Mouse (Mus musculus) midbrain, embryonic 11.5 days (tissue): ENCODE results near the gene Cog6. TPM values are rescaled to one million over a fixed set of nuclear protein-coding genes. Genes with fewer than 3 reads are reported as not detected.

Experiments
- ATAC-seq: fragments of 200-750 bp; cut with Nextera tagmentation; 2 replicates; pipeline ENCODE4 v1.8.0; 2017; ENCODE audit warnings: moderate TSS enrichment, moderate library complexity; ENCODE audit not compliant: low FRiP score
- DNase-seq: peaks from one replicate; pipeline ENCODE4 v3.0.0; 2015; ENCODE audit warnings: low spot score; ENCODE audit errors: missing footprints
- H3K27ac ChIP-seq: fragments of 300-500 bp; sonication (generic); 2 replicates; pipeline ENCODE4 v1.5.1; 2014; ENCODE audit warnings: low read depth, low read length
- H3K27me3 ChIP-seq: fragments of 300-500 bp; sonication (generic); 2 replicates; pipeline ENCODE4 v1.6.1; 2014; ENCODE audit warnings: mild to moderate bottlenecking, low read length, moderate library complexity, mixed read lengths; ENCODE audit not compliant: control insufficient read depth, insufficient read depth
- H3K36me3 ChIP-seq: fragments of 300-500 bp; sonication (generic); 2 replicates; pipeline ENCODE4 v1.6.1; 2014; ENCODE audit warnings: mild to moderate bottlenecking, low read length, moderate library complexity, mixed read lengths; ENCODE audit not compliant: control insufficient read depth, insufficient read depth
- H3K4me1 ChIP-seq: fragments of 300-500 bp; sonication (generic); 2 replicates; pipeline ENCODE4 v1.6.1; 2014; ENCODE audit warnings: low read length; ENCODE audit not compliant: control insufficient read depth, insufficient read depth
- H3K4me2 ChIP-seq: fragments of 300-500 bp; sonication (generic); 2 replicates; pipeline ENCODE4 v1.6.1; 2014; ENCODE audit warnings: mild to moderate bottlenecking, moderate library complexity
- H3K4me3 ChIP-seq: fragments of 300-500 bp; sonication (generic); 2 replicates; pipeline ENCODE4 v1.5.1; 2014; ENCODE audit warnings: low read depth, low read length
- H3K9ac ChIP-seq: fragments of 300-500 bp; sonication (generic); 2 replicates; pipeline ENCODE4 v1.6.1; 2014; ENCODE audit warnings: low read length
- H3K9me3 ChIP-seq: fragments of 300-500 bp; sonication (generic); 2 replicates; pipeline ENCODE4 v1.6.1; 2016; ENCODE audit warnings: low read length; ENCODE audit not compliant: control insufficient read depth
- WGBS: fragments of 180-500 bp; shearing (Covaris S2); extraction: QIAGEN DNeasy Blood & Tissue Kit; methylation state at CpG from one replicate; pipeline ENCODE4 v1.1.7; 2014; 5-methylcytosine and 5-hydroxymethylcytosine counted together
- polyA plus RNA-seq: library from polyadenylated mRNA; unstranded; fragments of >200 nt; fragmentation: Nextera tagmentation; extraction: Ambion mirVana; gene quantifications from 2 replicates; pipeline ENCODE4 v1.2.1, GENCODE M21; 2014

Cog6 gene
- polyA plus RNA-seq, 1 experiment from 2014 or later = 50.7 TPM

- Histone ChIP-seq H3K36me3 (no peaks in the 10 kb centered on the region), H3K4me3 (no peak overlapping the region), H3K9ac (no peak overlapping the region), H3K4me2 (no peak overlapping the region), H3K4me1 (no peaks in the 10 kb centered on the region), H3K27me3 (no peaks in the 10 kb centered on the region), H3K9me3 (no peaks in the 10 kb centered on the region), H3K27ac (no peak overlapping the region)
- WGBS = 97% methylated on average over 13 of the region's 13 CpGs
- no peak for DNase-seq
- ATAC-seq = no peak
These were observed 56.1 kb downstream of the Cog6 start for GRCm38 (mm10) chr3:52960951-52961350.

GRCm38 (mm10) chr3:52958444-52959120, 58.5 kb downstream of the Cog6 start:
- no peaks in the 10 kb centered on the region for H3K27me3 ChIP-seq
- no peak overlapping the region for H3K9ac ChIP-seq
- H3K9me3 ChIP-seq = no peaks in the 10 kb centered on the region
- no peaks in the 10 kb centered on the region for H3K36me3 ChIP-seq
- ATAC-seq (no peak), DNase-seq (no peak)
- no peak overlapping the region for H3K27ac ChIP-seq
- H3K4me3 ChIP-seq = no peak overlapping the region
- WGBS = 92% methylated on average over 10 of the region's 10 CpGs
- H3K4me2 ChIP-seq = no peak overlapping the region
- H3K4me1 ChIP-seq = peaks cover 9% of the 10 kb centered on the region

GRCm38 (mm10) chr3:52957861-52958260, 59.2 kb downstream of the Cog6 start:
- ATAC-seq (no peak), DNase-seq (no peak)
- H3K4me1 ChIP-seq = peaks cover 9% of the 10 kb centered on the region
- H3K4me3 ChIP-seq = no peak overlapping the region
- no peak overlapping the region for H3K27ac ChIP-seq
- H3K4me2 ChIP-seq = no peak overlapping the region
- WGBS = 94% methylated on average over 7 of the region's 7 CpGs
- H3K9me3 ChIP-seq = no peaks in the 10 kb centered on the region
- H3K36me3 ChIP-seq = no peaks in the 10 kb centered on the region
- H3K9ac ChIP-seq = no peak overlapping the region
- H3K27me3 ChIP-seq = no peaks in the 10 kb centered on the region

GRCm38 (mm10) chr3:52956236-52956635, 60.8 kb downstream of the Cog6 start:
- ATAC-seq (no peak), DNase-seq (no peak)
- H3K4me1 ChIP-seq = peaks cover 9% of the 10 kb centered on the region
- no peak overlapping the region for H3K4me3 ChIP-seq
- H3K4me2 ChIP-seq = no peak overlapping the region
- H3K36me3 ChIP-seq = no peaks in the 10 kb centered on the region
- H3K9me3 ChIP-seq = no peaks in the 10 kb centered on the region
- H3K27ac ChIP-seq = no peak overlapping the region
- H3K9ac ChIP-seq = no peak overlapping the region
- no peaks in the 10 kb centered on the region for H3K27me3 ChIP-seq
- 84% methylated on average over 11 of the region's 11 CpGs for WGBS

GRCm38 (mm10) chr3:52955481-52956019, 61.5 kb downstream of the Cog6 start:
- Histone ChIP-seq H3K9me3 (no peaks in the 10 kb centered on the region), H3K4me3 (no peak overlapping the region), H3K9ac (no peak overlapping the region), H3K4me2 (no peak overlapping the region), H3K27ac (no peak overlapping the region; the same call in 1 of the 2 replicates), H3K27me3 (no peaks in the 10 kb centered on the region), H3K36me3 (no peaks in the 10 kb centered on the region), H3K4me1 (peaks cover 9% of the 10 kb centered on the region)
- DNase-seq (peak; percentile 87), ATAC-seq (peak; percentile 70)
- WGBS = 14% methylated on average over 10 of the region's 10 CpGs

- DNase-seq = no peak
- Histone ChIP-seq H3K27ac (no peak overlapping the region), H3K36me3 (no peaks in the 10 kb centered on the region), H3K4me2 (no peak overlapping the region), H3K9ac (no peak overlapping the region), H3K4me3 (no peak overlapping the region), H3K9me3 (no peaks in the 10 kb centered on the region), H3K4me1 (peaks cover 9% of the 10 kb centered on the region), H3K27me3 (no peaks in the 10 kb centered on the region)
- WGBS = 63% methylated on average over 9 of the region's 9 CpGs
- ATAC-seq = no peak
These were observed 62.4 kb downstream of the Cog6 start for GRCm38 (mm10) chr3:52954656-52955055.

GRCm38 (mm10) chr3:52953831-52954230, 63.2 kb downstream of the Cog6 start:
- Histone ChIP-seq H3K27me3 (no peaks in the 10 kb centered on the region), H3K4me3 (no peak overlapping the region), H3K4me1 (peaks cover 9% of the 10 kb centered on the region), H3K27ac (no peak overlapping the region), H3K4me2 (no peak overlapping the region), H3K36me3 (no peaks in the 10 kb centered on the region), H3K9me3 (no peaks in the 10 kb centered on the region), H3K9ac (no peak overlapping the region)
- ATAC-seq = no peak
- no peak for DNase-seq
- WGBS = 88% methylated on average over 1 of the region's 1 CpGs

- Histone ChIP-seq H3K9ac (no peak overlapping the region), H3K4me2 (no peak overlapping the region), H3K9me3 (no peaks in the 10 kb centered on the region), H3K4me1 (no peaks in the 10 kb centered on the region), H3K36me3 (no peaks in the 10 kb centered on the region), H3K4me3 (no peak overlapping the region), H3K27ac (no peak overlapping the region), H3K27me3 (no peaks in the 10 kb centered on the region)
- DNase-seq (no peak), ATAC-seq (no peak)
- WGBS = 93% methylated on average over 5 of the region's 5 CpGs
These were observed 68.2 kb downstream of the Cog6 start for GRCm38 (mm10) chr3:52948824-52949223.

GRCm38 (mm10) chr3:52947444-52947843, 69.6 kb downstream of the Cog6 start:
- WGBS = 97% methylated on average over 5 of the region's 5 CpGs
- H3K27me3 ChIP-seq = no peaks in the 10 kb centered on the region

More at GRCm38 (mm10) chr3:52947444-52947843, 69.6 kb downstream of the Cog6 start:
- no peak overlapping the region for H3K4me2 ChIP-seq
- H3K9me3 ChIP-seq = no peaks in the 10 kb centered on the region
- ATAC-seq = no peak
- H3K27ac ChIP-seq = no peak overlapping the region
- H3K9ac ChIP-seq = no peak overlapping the region
- DNase-seq = no peak
- H3K4me1 ChIP-seq = no peaks in the 10 kb centered on the region
- no peaks in the 10 kb centered on the region for H3K36me3 ChIP-seq
- H3K4me3 ChIP-seq = no peak overlapping the region
